Mouse (Mus musculus) lung, postnatal 14 days (tissue): ENCODE measurements around the gene Psmb2.
A peak's percentile ranks its signal among the peaks of the same experiment; 100 is the strongest.

Experiments
- DNase-seq: peaks from one replicate; pipeline ENCODE4 v3.0.0; 2021

The Psmb2 gene

GRCm38 (mm10) chr4:126677054-126678003 is at the start of gene Psmb2:
Gene Psmb2, plus strand, starts transcription at chr4:126677630.
- peak; percentile 99 for DNase-seq

- DNase-seq, result no peak
Observed at GRCm38 (mm10) chr4:126631922-126632321, 45.5 kb upstream of the Psmb2 start.

GRCm38 (mm10) chr4:126632668-126633067 is 44.8 kb upstream of the Psmb2 start:
- no peak for DNase-seq

- no peak for DNase-seq
Observed at GRCm38 (mm10) chr4:126636330-126636729, 41.1 kb upstream of the Psmb2 start.

GRCm38 (mm10) chr4:126637446-126637845 is 40.0 kb upstream of the Psmb2 start:
- DNase-seq, result no peak

GRCm38 (mm10) chr4:126639339-126639738 is 38.1 kb upstream of the Psmb2 start:
- DNase-seq, result no peak

GRCm38 (mm10) chr4:126641901-126642300 is 35.5 kb upstream of the Psmb2 start:
- DNase-seq, result no peak

GRCm38 (mm10) chr4:126643815-126644214 is 33.6 kb upstream of the Psmb2 start:
- no peak for DNase-seq

- DNase-seq, result no peak
Observed at GRCm38 (mm10) chr4:126644333-126644963, 33.0 kb upstream of the Psmb2 start.

GRCm38 (mm10) chr4:126647996-126648910 is 29.2 kb upstream of the Psmb2 start:
- no peak for DNase-seq

- no peak for DNase-seq
Observed at GRCm38 (mm10) chr4:126653148-126653547, 24.3 kb upstream of the Psmb2 start.

- no peak for DNase-seq
Observed at GRCm38 (mm10) chr4:126655356-126655755, 22.1 kb upstream of the Psmb2 start.

GRCm38 (mm10) chr4:126661249-126661648 is 16.2 kb upstream of the Psmb2 start:
- DNase-seq, result no peak

- no peak for DNase-seq
Observed at GRCm38 (mm10) chr4:126667075-126667474, 10.4 kb upstream of the Psmb2 start.

GRCm38 (mm10) chr4:126682298-126682697 is 4.9 kb downstream of the Psmb2 start:
- DNase-seq, result no peak

- DNase-seq, result no peak
Observed at GRCm38 (mm10) chr4:126683084-126683483, 5.7 kb downstream of the Psmb2 start.

- DNase-seq, result no peak
Observed at GRCm38 (mm10) chr4:126689457-126689856, 12.0 kb downstream of the Psmb2 start.

- DNase-seq, result no peak
Observed at GRCm38 (mm10) chr4:126693021-126693420, 15.6 kb downstream of the Psmb2 start.

- no peak for DNase-seq
Observed at GRCm38 (mm10) chr4:126696908-126697307, 19.5 kb downstream of the Psmb2 start.

- DNase-seq, result no peak
Observed at GRCm38 (mm10) chr4:126706630-126707438, 29.4 kb downstream of the Psmb2 start.

- DNase-seq, result no peak
Observed at GRCm38 (mm10) chr4:126707439-126707826, 30.0 kb downstream of the Psmb2 start.

GRCm38 (mm10) chr4:126732111-126732510 is 54.7 kb downstream of the Psmb2 start:
- DNase-seq, result no peak
